Mouse (Mus musculus) lung, postnatal 14 days (tissue): ENCODE results near the gene Alyref.
A peak's percentile ranks its signal among the peaks of the same experiment; 100 is the strongest.

Experiments used
- DNase-seq: peaks from one replicate; pipeline ENCODE4 v3.0.0; 2021

The Alyref gene

DNA sequence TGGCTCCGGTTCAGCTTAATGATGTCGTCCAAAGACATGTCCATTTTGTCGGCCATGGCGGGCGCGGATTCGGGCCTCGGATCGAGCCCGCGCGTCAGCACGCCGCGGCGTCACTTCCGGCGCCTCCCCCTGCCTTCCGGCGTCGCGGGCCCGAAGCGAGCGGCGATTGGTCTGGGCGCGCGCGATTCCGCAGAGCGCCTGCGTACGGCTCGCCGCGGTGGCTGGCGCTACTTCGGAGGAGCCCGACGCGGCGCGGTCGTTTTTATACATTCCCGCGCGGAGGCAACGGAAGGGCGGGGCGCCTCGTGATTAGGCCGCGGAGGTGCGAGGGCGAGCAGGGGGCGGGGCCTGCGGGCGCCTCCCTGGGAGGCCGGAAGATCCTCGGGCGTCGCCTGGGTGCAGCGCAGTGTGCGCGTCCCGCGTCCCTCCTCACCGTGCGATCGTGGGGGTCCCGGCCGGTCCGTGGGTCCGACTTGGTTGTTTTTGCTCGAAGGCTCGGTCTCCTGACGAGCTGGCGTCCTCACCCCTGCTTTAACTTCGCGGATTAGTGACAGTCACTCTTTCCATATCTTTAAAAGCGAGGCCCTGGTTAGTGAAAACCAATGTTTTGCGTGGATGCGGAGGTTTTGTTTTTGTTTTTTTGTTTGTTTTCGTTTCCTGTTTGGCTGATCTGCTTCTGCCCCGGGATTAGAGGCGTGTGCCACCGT lies at the start of gene Alyref, which contains the start of gene Anapc11:
Alyref (minus strand) TSS at position 83 of the 707 bp plus-strand sequence.
Anapc11 (plus strand) TSS at position 139 of the 707 bp plus-strand sequence.
- DNase-seq: peak; percentile 94

DNA sequence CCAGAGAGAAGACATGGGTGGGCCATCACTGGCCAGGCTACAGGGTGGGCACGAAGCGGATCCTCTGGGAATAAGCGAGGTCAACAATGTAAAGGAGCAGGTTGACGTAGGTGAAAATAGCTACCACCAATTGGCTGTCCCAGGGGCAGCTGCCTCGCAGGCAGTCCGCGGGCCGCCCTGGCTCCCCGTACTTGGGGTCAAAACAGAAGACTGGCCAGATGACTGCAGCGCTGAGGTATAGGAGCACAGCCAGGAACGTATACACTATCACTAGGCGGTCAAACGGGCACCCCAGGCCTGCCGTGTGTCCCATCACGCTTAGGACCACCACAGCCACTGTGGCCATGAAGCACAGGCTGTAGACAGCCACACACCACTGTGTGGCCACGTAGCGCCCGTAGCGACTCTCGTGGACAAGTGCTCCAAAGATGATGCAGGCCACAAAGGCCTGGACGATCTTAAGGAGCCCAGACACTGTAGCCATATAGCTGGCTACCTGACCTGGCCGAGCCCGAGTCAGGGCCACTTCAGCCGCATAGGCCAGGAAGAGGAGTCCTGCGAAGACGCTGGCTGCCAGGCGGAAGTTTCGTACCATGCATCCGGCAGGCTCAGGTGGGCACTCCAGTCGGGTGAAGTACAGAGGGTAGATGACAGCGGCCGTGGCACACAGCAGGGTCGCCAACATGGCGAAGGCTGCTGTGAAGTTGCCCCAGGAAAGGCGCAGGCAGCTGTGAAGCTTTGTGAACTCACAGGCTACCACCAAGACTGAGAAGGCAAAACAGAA lies 49.1 kb upstream of the Alyref start:
- no peak for DNase-seq

DNA sequence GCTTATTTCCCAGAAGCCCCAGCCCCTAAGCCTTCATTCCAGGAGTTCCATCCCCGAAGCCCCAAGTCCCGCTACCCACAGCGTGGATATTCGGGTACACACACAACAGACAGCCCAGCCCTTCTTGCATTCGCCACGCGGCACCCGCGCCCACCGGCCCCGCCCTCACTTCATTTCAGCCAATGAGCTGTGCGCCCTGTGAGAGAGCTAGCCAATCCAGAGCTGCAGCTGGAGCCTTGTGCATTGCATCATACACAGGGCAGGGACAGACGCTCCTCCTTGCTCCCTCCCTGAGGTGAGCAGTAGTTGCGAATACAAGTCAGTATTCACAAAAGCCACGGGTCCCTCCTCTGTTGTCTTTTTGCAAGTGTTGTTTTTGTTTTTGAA lies 45.4 kb upstream of the Alyref start, which contains the start of gene Pycr1:
Pycr1 (minus strand) TSS at position 169 of the 387 bp plus-strand sequence.
- DNase-seq: peak; percentile 94

DNA sequence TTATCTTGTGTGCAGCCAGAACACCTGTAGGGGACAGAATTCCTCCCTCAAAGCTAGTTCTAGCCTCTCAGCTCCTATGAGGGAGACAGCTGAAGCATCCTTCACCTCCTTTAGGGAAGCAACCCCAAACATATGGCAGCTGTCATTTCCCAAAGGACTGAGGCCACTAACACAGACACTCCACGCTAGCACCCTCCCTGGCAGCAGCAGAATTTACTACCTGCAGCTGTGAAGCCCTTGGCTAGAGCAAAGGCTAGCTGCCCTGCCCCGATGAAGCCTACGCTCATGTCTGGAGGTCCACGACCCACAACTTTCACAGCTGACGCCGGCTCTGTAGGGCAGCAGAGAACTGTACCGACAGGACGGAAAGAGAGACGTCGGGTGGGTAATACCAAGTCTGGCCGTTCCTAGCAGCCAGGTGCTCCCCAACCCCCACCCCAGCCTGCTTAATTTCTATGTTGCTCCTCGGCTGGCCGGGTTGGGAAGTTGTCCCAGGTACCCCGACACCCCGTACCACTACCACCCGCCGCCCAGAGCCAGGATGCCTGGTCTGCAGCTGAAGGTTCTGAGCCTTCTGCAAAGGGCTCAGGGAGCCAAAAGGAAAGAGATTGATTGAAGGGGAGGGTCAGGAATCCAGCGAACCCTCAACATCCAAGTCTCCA lies 44.9 kb upstream of the Alyref start:
- no peak for DNase-seq

DNA sequence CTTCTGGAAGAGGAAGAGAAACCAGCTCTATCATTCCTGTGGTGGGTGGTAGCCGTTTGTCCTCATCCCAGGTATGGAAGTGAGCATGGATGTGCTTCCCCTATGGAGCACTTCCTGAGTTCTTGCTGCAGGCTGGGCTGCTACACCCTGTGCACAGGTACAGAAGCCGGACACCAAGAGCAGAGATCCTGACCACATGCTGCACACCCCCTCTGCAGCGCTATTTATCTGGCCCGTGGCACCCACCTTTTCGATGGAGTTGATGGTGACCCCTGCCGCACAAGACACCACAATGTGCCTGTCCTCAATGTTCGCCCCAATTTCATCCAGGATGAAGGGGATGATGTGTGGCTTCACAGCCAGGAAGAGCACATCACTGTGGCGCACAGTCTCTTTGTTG lies 43.7 kb upstream of the Alyref start:
- no peak for DNase-seq

DNA sequence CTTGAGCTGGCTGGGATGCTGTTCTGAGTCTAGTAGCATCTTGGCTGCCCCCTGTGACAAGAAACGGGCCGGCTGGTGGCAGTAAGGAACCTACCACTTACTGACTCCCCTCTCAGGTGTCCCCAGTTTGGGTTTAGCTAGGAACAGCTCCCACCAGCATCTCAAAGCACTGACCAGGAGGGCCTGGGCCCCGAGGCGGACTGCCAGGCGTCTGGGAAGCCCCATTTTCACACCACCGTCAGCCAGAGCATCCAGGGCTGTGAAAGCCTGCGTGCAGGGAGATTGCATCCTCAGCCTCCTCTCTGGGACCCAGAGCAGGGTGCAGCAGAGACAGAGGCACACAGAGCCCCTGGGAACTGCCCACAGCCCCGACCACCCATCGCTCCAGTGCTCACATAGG lies 43.1 kb upstream of the Alyref start:
- DNase-seq: no peak

DNA sequence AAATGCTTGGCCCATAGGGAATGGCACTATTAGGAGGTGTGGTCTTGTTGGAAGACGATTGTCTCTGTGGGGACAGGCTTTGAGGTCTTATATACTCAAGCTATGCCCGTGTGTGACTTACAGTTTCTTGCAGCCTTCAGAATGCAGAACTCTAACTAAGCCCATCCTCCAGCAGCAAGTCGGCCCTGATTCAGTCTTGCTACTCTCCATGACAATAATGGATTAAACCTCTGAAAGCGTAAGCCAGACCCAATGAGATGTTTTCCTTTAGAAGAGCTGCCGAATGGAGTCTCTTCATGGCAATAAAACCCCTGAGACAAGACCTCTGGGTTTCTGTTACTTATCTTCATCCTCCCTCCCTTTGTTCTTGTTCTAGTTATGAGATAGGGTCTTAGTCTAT lies 36.6 kb upstream of the Alyref start:
- no peak for DNase-seq

DNA sequence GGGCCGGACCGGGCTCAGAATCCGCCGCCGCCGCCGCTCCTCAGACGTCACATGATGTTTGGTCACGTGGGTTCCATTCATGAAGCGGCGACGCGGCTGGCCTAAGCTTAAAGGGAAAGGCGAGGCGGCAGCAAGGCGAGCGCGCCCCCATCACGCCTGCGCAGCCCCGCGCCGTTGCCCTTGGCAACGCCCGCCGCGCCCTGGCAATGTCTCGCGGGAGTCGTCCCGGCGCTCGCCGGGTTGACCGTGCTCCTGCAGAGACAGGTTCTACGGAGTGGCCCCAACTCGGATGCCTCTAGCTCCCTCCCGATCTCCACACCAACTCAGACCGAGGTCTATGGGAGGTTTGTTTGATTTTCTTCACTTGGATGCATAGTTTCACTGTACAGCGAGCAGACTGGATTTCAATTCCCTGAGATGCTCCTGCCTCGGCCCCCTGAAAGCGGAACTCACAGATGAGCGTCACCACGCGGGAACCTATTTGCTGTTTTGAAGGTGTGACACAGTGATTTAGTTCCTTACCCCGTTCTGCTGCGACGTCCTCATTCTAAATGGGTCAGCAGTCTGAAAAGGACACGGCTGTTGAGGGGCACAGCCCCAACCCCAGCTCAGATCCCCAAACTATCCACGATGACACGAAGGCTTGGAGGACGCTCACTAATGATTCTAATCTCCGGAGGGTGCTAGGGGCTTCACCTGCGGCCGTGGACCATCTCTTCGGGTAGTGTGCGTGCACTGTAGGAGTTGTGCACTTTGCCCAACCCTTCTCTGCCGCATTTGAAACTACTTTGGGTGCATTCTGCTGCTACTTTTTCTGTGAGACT lies 35.6 kb upstream of the Alyref start, which contains the start of gene Mafg:
Mafg (minus strand) TSS at position 81 of the 824 bp plus-strand sequence.
- DNase-seq: peak; percentile 93

DNA sequence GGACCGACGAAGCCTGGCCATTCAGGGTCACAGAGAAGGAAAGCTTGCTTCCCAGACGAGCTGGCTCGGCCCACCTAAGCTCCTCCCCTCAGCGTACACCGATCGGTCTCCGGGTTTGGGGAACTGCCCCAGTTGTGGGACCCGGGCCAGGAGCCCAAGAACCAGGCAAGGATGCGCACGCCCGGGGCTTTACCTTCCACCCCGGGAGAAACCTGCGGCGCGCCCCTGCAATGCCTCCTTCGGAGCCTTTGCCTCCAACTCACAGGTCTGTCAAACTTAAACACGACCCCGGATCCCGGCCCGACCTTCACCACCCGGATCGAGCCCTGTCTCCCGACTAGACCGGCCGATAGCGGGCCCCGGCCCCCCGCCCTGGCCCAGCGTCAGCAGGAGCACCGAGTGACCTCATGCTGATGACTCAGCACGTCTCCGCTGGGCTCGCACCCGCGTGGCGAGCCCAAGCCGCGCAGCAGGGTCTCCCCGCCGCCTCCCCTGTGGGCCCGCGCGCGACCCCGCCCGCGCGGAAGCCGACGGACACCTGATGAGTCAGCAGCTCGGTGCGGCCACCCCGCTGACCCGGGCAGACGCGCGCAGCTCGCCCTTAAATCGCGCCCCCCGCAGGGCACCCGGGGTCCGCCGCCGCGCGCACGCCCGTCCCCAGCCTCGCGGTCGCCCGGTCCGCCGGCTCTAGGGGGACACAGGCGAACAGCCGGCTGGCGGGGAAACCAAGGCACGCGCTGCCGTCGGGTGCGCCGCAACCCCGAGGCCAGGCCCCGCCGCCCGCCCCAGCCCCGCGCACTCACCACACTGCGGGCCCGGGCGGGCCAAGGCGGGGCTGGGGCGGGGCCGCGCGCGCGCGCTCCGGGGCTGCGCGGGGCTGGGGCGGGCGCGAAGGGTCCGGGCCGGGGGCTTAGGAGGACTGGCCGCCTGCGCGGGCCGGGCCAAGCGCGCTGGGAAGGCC lies 34.7 kb upstream of the Alyref start:
- DNase-seq: peak; percentile 72

DNA sequence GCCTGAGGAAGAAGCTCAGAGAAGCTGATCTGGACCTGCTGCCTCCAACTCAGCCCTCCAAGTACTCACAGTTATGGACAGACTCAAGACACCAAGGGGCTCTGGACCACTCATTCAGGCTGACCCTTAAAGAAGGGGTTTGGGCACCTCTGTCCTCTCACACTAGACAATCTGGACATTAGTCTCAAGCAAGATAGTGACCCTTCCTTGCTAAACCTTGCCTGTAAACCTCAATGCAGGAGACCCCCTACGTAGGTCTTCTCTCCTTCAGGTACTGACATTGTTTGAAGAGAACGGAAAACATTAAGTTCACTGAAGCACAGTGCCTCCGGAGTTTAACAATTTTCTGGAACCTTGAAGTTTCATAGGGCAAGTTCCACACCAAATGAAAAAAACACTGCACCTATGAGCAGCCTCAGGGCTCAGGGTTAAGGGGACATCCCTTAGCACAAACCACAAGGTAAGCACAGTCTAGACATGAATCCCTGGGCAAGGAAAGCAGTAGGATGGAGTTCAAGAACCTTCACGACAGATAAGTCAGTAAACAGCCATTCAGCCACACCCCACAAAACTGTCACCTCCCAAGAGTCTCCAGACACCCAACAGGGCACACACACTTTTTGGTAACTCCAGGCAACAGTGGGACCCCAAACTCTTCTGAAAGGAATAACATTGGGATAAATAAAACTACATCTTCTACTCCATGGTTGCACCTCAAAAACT lies 33.7 kb upstream of the Alyref start:
- DNase-seq: no peak

DNA sequence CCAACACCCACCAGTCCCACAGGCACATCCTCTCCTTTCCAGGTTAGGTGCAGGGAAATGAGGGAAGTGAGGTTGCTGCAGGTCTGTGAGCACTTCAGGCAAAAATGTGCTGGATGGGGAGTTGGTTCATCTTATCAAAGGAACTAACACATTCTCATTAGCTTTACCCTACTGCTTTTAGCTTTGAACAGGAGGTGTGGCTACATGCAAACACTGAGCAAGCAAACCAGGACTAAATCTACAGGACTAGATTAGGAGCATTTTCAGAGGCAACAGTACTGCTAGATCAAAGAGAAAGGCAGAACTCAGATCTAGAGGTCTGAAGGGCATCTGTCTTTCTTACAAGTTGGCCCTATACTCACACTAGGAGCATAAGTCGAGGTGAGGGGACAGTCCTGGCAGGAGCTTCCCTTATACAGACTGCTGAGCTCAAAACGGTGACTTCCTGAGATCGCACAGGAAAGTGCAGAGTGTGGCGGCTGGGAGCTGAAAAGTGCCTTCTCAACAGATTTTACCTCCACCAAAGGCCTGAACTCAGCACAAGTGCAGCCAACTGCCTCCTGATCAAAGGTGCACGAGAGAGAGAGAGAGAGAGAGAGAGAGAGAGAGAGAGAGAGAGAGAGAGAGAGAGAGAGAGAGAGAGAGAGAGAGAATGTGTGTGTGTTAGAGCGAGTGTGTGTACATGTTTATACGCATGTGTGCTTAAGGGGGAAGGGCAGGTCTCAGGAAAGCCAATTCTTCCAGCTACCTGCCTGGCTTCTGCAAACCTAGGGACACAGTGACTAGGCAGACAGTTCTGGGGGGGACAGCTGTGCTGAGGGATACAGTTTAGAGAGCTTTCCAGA lies 32.9 kb upstream of the Alyref start:
- DNase-seq: no peak

DNA sequence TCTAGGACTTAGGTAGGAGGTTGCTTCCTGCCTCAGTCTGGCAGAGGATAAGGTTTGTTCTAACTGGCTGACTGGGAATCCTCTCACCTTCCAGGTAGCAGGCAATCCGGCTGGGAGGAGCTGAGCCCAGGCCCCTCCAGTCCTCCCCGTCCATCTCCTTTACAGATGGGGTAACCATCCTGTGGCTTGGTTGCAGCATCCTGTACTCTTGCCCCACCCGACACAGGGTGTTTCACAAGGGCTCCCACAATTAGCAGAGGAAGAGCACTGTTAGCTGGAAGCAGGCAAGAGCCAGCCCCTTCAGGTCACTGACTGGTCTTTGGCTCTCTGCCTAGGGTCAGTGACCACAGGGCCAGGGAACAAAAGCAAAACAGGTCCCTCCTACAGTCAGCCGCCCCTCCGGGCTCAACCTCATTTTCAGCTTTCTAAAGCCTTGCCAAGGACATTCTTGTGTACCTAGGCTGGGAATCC lies 32.3 kb upstream of the Alyref start:
- peak; percentile 49 for DNase-seq

DNA sequence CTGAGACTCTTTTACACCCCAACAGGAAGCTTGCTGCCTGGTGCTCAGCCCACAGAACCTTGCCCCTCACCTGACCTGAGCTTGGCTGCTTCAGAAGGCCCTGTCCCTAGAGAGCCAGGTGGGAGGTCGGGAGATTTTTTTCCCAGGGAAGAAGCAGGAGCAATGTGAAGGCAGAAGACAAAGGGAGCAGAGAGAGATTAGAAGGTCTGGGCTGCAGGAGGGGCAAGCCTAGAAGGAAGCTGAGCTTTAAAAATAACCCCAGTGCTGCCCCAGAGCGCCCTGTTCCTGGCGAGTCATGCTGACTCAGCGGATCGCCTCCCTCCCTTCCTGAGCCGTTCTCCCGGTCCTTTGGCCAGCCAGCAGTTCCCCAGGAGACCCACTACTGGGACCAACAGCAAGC lies 31.7 kb upstream of the Alyref start:
- peak; percentile 39 for DNase-seq

DNA sequence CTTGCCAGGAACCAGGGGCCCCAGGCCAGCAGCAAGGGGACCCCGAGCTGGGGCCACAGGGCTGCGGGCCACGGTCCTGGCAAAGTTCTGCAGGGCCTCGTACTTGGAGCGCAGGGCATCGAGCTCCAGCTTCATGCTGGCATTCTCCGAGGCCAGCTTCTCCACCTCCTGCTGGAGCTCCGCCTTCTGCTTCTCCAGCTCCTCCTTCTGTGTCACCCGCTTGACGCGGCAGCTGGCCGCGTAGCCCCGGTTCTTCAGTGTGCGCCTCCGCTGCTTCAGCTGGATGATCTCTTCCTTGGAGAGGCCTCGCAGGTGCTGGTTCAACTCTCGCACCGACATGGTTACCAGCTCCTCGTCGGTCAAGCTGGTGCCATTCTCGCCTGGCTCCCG lies 31.2 kb upstream of the Alyref start:
- peak; percentile 45 for DNase-seq

DNA sequence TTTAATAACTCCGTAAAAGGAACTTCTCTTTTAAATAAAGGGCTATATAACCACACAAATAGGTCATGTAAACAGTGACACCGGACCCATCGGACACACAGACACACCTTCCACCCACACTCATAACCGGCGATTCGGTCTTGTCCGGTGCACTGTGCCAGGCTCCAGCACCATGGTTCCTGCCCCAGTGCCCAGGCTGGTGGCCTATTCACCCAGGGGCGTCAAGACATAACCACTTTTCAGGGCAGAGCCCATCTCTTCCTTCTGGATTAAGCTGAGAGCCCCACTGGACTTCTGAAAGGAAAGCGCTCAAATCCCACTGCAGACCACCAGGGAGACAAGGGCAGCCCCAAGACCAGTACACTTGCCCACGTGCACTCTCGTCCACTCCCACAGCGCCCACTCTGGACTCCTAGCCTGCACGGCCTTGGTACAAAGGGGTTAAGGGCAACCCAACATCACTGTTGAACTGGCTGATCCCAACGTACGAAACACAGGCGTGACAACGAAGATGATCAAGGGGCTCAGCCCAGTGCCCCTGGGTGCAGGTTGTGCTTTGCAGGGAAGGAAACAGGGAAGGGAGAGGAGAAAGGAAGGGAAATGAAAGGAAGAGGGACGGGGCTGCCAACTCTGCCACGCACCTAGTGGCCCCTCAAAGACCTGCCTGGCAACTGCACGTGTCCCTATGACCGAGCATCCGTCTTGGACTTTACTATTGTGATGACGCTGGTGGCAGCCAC lies 30.6 kb upstream of the Alyref start:
- no peak for DNase-seq

DNA sequence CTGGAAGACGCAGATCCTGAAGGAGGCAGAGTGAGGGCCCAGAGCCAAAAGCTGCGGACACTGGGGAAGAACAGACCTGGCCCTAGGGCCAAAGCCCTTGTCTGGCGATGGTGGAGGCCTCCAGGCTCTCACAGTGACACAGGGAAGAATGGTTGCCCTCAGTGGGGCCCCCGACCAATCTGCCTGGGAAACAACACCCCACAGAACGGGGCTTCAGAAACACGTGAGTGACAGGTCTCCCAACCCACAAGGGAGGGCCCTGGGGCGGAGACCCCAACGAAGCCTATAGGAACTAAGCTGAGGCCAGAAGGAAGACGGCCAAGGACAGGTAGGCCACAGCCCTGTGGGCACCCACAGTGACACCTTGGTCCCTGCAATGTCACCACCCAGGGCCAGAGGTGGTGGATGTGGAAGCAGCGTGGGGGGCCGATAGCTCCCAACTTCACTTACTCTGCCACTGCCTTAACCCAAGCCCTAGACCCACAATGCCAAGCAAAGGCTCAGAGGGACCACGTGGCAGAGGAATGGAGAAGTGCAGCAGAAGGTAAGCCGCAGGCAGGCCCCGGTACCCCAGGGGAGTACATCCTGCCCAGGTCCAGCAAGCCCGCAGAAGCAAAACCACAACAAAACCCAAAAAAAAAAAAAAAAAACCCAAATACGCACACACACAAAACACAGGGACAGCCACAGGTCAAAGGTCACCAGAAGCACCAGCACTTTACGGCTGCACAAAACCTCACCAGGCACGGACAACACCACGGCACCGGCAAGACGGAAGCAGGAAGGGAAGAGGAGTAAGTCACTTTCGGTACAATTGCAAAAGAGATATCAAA lies 29.5 kb upstream of the Alyref start:
- DNase-seq: no peak

DNA sequence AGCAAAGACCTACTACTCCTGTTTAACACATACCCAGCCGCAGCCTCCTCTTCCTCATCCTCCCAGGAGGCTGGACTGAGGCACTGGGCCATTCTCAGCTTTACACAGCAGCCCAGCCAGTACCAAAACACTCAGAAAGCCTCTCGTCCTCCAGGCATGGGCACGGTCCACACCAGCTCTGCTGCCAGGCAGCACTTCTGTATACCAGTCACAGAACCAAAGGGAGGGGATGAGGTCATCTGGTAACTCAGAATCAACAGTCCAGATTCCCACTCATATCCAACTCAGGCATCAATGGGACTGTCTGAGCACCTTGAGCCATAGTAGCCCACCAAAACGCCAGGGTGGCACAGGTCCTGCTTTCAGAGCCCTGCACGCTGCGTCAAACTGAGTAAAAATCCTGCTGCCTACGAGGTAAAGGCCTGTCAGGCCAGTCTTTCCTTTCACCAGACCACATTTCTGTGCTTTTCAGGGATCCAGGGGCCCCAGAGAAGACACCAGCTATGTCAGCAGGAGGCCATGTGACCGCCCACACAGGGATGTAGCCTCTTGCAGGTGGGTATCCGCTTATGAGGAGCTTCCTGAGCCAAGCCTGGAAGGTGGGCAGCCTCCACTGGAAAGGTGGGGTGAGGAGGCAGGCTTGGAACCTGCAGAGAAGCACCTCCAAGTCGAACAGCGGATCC lies 28.8 kb upstream of the Alyref start:
- no peak for DNase-seq
